11 mouse cellular contexts compared by ENCODE assay signal in the genomic region with DNA sequence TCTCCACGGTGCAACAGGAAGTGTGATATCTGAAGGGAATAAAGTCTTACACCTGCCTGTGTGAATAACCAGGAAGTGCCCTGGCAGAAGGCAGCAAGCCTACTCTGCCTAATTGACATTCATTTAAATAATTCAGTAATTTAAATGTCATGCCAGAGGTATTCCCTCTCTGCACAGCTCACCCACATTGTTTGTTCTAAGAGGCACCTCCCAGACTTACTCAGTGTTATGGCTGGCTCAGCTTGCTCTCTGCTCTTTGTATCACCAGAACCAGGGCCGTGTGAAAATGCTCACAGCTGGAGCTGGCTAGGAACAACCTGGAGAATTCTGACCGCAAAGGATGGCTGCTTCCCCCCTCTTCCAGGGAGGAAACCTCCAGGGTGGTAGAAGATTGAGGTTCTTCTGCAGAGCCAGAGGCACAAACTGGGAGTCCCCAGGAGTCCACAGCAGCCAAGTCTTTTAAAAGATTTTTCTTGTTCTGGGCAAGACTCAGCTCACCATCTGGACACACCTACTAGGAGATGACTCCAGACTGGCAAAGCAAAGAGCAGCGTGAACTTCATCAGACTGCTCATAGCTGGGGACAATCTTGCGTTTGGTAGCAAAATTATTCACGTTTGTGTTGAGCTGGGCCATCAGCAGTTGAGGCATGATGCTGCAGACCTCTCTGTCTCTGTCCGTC. TPM values are rescaled to one million over a fixed set of nuclear protein-coding genes. Genes with fewer than 3 reads are reported as not detected.
DNase-seq lines count a peak whose midpoint lies in the region; ATAC-seq and TF ChIP-seq lines count a peak whose summit lies in the region.
"Had no signal": no experiment of that assay in that cellular context is flagged by ENCODE, and none has a peak within 500 bp of the region (broad histone marks: within the 10 kb centered on the region; RNA-seq: fewer than 3 reads in every experiment).

No protein-coding gene starts in this region.

- TF ChIP-seq EP300 in heart, adult 2 months (IDR thresholded peaks at IDR 0.05; ENCODE audit: insufficient read depth, low read depth, low read length): no peak

- H3K27me3 ChIP-seq in heart, embryonic 12.5 days (replicated peaks): no peaks in the 10 kb centered on the region
- H3K27me3 ChIP-seq in heart, adult 2 months (ENCODE audit: control insufficient read depth, insufficient read depth, low read length): no peaks in the 10 kb centered on the region
- no peaks in the 10 kb centered on the region for H3K27me3 ChIP-seq in midbrain, embryonic 11.5 days (ENCODE audit: control insufficient read depth, insufficient read depth, low read length)
- H3K27me3 ChIP-seq in midbrain, postnatal 0 days (ENCODE audit: insufficient read depth, low read length): no peaks in the 10 kb centered on the region
- H3K27me3 ChIP-seq in myocyte (ENCODE audit: control insufficient read depth, insufficient read depth, insufficient read length): no peaks in the 10 kb centered on the region

- intact Hi-C loops in heart, adult 2 months (cut with DNase I): no loop called here

- WGBS in heart, embryonic 12.5 days: 29% methylated on average over 7 of the region's 7 CpGs
- WGBS in heart, adult 2 months: 49% methylated on average over 7 of the region's 7 CpGs
- 73% methylated on average over 7 of the region's 7 CpGs for WGBS in midbrain, embryonic 11.5 days
- WGBS in midbrain, postnatal 0 days: 71% methylated on average over 7 of the region's 7 CpGs

- H3K27ac ChIP-seq in heart, embryonic 12.5 days (ENCODE audit: poor library complexity, severe bottlenecking): peak overlapping the region; percentile 36
- H3K27ac ChIP-seq in heart, adult 2 months: no peak overlapping the region; the same call in 1 of the 2 replicates
- H3K27ac ChIP-seq in midbrain, embryonic 11.5 days (ENCODE audit: low read depth, low read length): no peak overlapping the region
- no peak overlapping the region for H3K27ac ChIP-seq in midbrain, postnatal 0 days (ENCODE audit: low read depth, low read length)
- H3K27ac ChIP-seq in embryonic fibroblast, embryonic 13.5 days (ENCODE audit: insufficient read depth, low read length): peak overlapping the region; percentile 80

- no peak overlapping the region for H3K9ac ChIP-seq in heart, embryonic 12.5 days
- H3K9ac ChIP-seq in heart, adult 2 months (ENCODE audit: low read depth, low read length): no peak overlapping the region
- H3K9ac ChIP-seq in midbrain, embryonic 11.5 days (ENCODE audit: low read length): no peak overlapping the region
- H3K9ac ChIP-seq in midbrain, postnatal 0 days (replicated peaks; ENCODE audit: low read length, poor library complexity, severe bottlenecking): no peak overlapping the region
- H3K9ac ChIP-seq: liver, postnatal 0 days had no signal

- no peak for ATAC-seq in heart, embryonic 12.5 days (ENCODE audit: insufficient number of reproducible peaks, low FRiP score)
- ATAC-seq in midbrain, embryonic 11.5 days (ENCODE audit: low FRiP score): no peak
- ATAC-seq in midbrain, postnatal 0 days (ENCODE audit: low FRiP score): no peak
- no peak for ATAC-seq in erythroblast, adult 5-6 weeks (replicated peaks; ENCODE audit: low FRiP score, poor library complexity, severe bottlenecking)
- ATAC-seq: liver, postnatal 0 days had no signal

- no peak for TF ChIP-seq CTCF in heart, adult 2 months (IDR thresholded peaks at IDR 0.05)
- TF ChIP-seq CTCF in midbrain, postnatal 0 days (IDR thresholded peaks at IDR 0.05): no peak
- no peak for TF ChIP-seq CTCF in embryonic fibroblast, embryonic 13.5 days (IDR thresholded peaks at IDR 0.05; ENCODE audit: borderline replicate concordance, insufficient read depth, low read length)

- no peak for DNase-seq in heart, adult 2 months
- DNase-seq in midbrain, embryonic 11.5 days (ENCODE audit: low spot score, missing footprints): peak; percentile 75
- no peak for DNase-seq in midbrain, postnatal 0 days (ENCODE audit: low spot score)
- no peak for DNase-seq in gastrocnemius, postnatal 25 days
- DNase-seq: liver, postnatal 0 days had no signal

- H3K9me3 ChIP-seq in heart, embryonic 12.5 days (replicated peaks): no peaks in the 10 kb centered on the region
- H3K9me3 ChIP-seq in midbrain, embryonic 11.5 days (ENCODE audit: control insufficient read depth, low read length): no peaks in the 10 kb centered on the region
- no peaks in the 10 kb centered on the region for H3K9me3 ChIP-seq in midbrain, postnatal 0 days (ENCODE audit: low read length)

- no peak overlapping the region for H3ac ChIP-seq in myocyte (ENCODE audit: control insufficient read depth, insufficient read length)

- TF ChIP-seq POLR2A in heart, adult 2 months (IDR thresholded peaks at IDR 0.05; ENCODE audit: insufficient read depth, low read depth, low read length): no peak
- no peak for TF ChIP-seq POLR2A in embryonic fibroblast, embryonic 13.5 days (IDR thresholded peaks at IDR 0.05; ENCODE audit: low read depth, low read length)
- no peak for TF ChIP-seq POLR2A in myocyte (IDR thresholded peaks at IDR 0.05; ENCODE audit: insufficient read length, low read depth)

- H3K4me3 ChIP-seq in heart, embryonic 12.5 days: no peak overlapping the region
- no peak overlapping the region for H3K4me3 ChIP-seq in heart, adult 2 months
- H3K4me3 ChIP-seq in midbrain, embryonic 11.5 days (ENCODE audit: low read depth, low read length): no peak overlapping the region
- H3K4me3 ChIP-seq in midbrain, postnatal 0 days (ENCODE audit: low read depth, low read length): no peak overlapping the region
- no peak overlapping the region for H3K4me3 ChIP-seq in embryonic fibroblast, embryonic 13.5 days (ENCODE audit: insufficient read depth, low read length)
- H3K4me3 ChIP-seq in myocyte: no peak overlapping the region

- 0 out of 2 replicates have a peak overlapping the region, but pooled peaks have one; percentile 2 for H3K4me2 ChIP-seq in heart, embryonic 12.5 days
- no peak overlapping the region for H3K4me2 ChIP-seq in midbrain, embryonic 11.5 days
- no peak overlapping the region for H3K4me2 ChIP-seq in midbrain, postnatal 0 days (ENCODE audit: low read depth, low read length, poor library complexity, severe bottlenecking)
- H3K4me2 ChIP-seq in myocyte (ENCODE audit: low read depth): peak overlapping the region; percentile 56

- peaks cover 67% of the 10 kb centered on the region for H3K4me1 ChIP-seq in heart, embryonic 12.5 days (replicated peaks)
- peaks cover 19% of the 10 kb centered on the region for H3K4me1 ChIP-seq in heart, adult 2 months (ENCODE audit: control insufficient read depth, insufficient read depth, low read length)
- H3K4me1 ChIP-seq in midbrain, embryonic 11.5 days (ENCODE audit: control insufficient read depth, insufficient read depth, low read length): 0 out of 2 replicates have a peak, but pooled peaks cover 3% of the 10 kb centered on the region
- no peaks in the 10 kb centered on the region; the same call in 1 of the 2 replicates for H3K4me1 ChIP-seq in midbrain, postnatal 0 days (ENCODE audit: insufficient read depth, low read length)
- peaks cover 21% of the 10 kb centered on the region for H3K4me1 ChIP-seq in embryonic fibroblast, embryonic 13.5 days (ENCODE audit: control insufficient read depth, insufficient read depth, low read length)

- no peaks in the 10 kb centered on the region for H3K79me2 ChIP-seq in heart, adult 2 months (replicated peaks; ENCODE audit: control insufficient read depth, insufficient read depth, low read length)
- peaks cover 86% of the 10 kb centered on the region for H3K79me2 ChIP-seq in myocyte (ENCODE audit: control insufficient read depth, insufficient read depth)

- H3K36me3 ChIP-seq in heart, embryonic 12.5 days: peaks cover 7% of the 10 kb centered on the region
- peaks cover 2% of the 10 kb centered on the region for H3K36me3 ChIP-seq in heart, adult 2 months (ENCODE audit: control insufficient read depth, insufficient read depth, low read length)
- H3K36me3 ChIP-seq in midbrain, embryonic 11.5 days (ENCODE audit: control insufficient read depth, insufficient read depth, low read length): no peaks in the 10 kb centered on the region
- H3K36me3 ChIP-seq in midbrain, postnatal 0 days (ENCODE audit: insufficient read depth, low read length): no peaks in the 10 kb centered on the region
- H3K36me3 ChIP-seq in myocyte (ENCODE audit: control insufficient read depth, insufficient read depth): no peaks in the 10 kb centered on the region

TF ChIP-seq in myocyte, 11 proteins besides CTCF, POLR2A, EP300 and RAD21:
- no peak for TF ChIP-seq POLR2AphosphoS2 (IDR thresholded peaks at IDR 0.05; ENCODE audit: insufficient read length, low read depth)
- no peak for TF ChIP-seq CEBPB (IDR thresholded peaks at IDR 0.05; ENCODE audit: insufficient read depth, poor library complexity, severe bottlenecking)
- TF ChIP-seq REST (IDR thresholded peaks at IDR 0.05; ENCODE audit: insufficient read depth, insufficient read length): no peak
- TF ChIP-seq TCF12 (IDR thresholded peaks at IDR 0.05; ENCODE audit: insufficient read depth, poor library complexity, severe bottlenecking): no peak
- TF ChIP-seq USF1 (IDR thresholded peaks at IDR 0.05; ENCODE audit: low read depth): no peak
- no peak for TF ChIP-seq MYOG (IDR thresholded peaks at IDR 0.05; ENCODE audit: control insufficient read depth in 1 of 3, insufficient read depth in 1 of 3, insufficient read length in 2 of 3, low read depth in 2 of 3)
- TF ChIP-seq TCF3 (IDR thresholded peaks at IDR 0.05; ENCODE audit: insufficient read length, low read depth): no peak
- no peak for TF ChIP-seq SRF (IDR thresholded peaks at IDR 0.05; ENCODE audit: control insufficient read depth, insufficient read length, low read depth)
- no peak for TF ChIP-seq MAX (IDR thresholded peaks at IDR 0.05; ENCODE audit: low read depth)
- no peak for TF ChIP-seq E2F4 (IDR thresholded peaks at IDR 0.05; ENCODE audit: insufficient read depth)
- no peak for TF ChIP-seq MYOD1 (IDR thresholded peaks at IDR 0.05; ENCODE audit: control insufficient read depth in 1 of 3, insufficient read length in 2 of 3, low read depth in 2 of 3)

RNA-seq across cellular contexts. Expression of gene Gm17409, which starts 14.5 kb away (rescaled TPM):
- polyA plus RNA-seq in heart, embryonic 12.5 days (2016; fragmentation: Nextera tagmentation; extraction: Ambion mirVana): not detected in 2 replicates
- total RNA-seq in heart, adult 2 months (2021): not detected
- polyA plus RNA-seq in heart, adult 2 months (2012; rRNA removed): not detected in 2 replicates
- polyA plus RNA-seq in midbrain, embryonic 11.5 days (2014; fragmentation: Nextera tagmentation; extraction: Ambion mirVana): not detected in 2 replicates
- total RNA-seq in midbrain, postnatal 0 days (2014; rRNA removed): not detected in 2 replicates
- not detected in 2 replicates for polyA plus RNA-seq in midbrain, postnatal 0 days (2015; fragmentation: Nextera tagmentation; extraction: Ambion mirVana)
- not detected in 2 replicates for polyA plus RNA-seq in embryonic fibroblast, embryonic 13.5 days (2011; ENCODE audit: insufficient read length, low read depth, missing spikeins)
- polyA plus RNA-seq in myocyte (2012; fragmentation: generic; extraction: Trizol): not detected
- total RNA-seq in gastrocnemius, postnatal 25 days (2021): not detected
- not detected in 2 replicates for total RNA-seq in erythroblast, adult 5-6 weeks (2015; ENCODE audit: low replicate concordance)
- 1.4 TPM in 1 of 2 replicates, not detected in the other for total RNA-seq in erythroblast, adult 5-6 weeks (2017; ENCODE audit: low replicate concordance)
- total RNA-seq: layer of hippocampus, postnatal 25 days had no signal
- polyA plus RNA-seq: cerebellum, adult 2 months; liver, postnatal 0 days had no signal

Comparison
In these comparisons a context has a peak if more than half of its experiments do, and no peak if none do; other contexts are left out.
1. H3K27ac ChIP-seq: peak in heart, embryonic 12.5 days (single experiment) and embryonic fibroblast, embryonic 13.5 days (single experiment); none in heart, adult 2 months (single experiment), midbrain, embryonic 11.5 days (single experiment) and midbrain, postnatal 0 days (single experiment).
2. H3K4me2 ChIP-seq: peak in heart, embryonic 12.5 days (single experiment) and myocyte (single experiment); none in midbrain, embryonic 11.5 days (single experiment) and midbrain, postnatal 0 days (single experiment).